Mouse (Mus musculus): ENCODE measurements around the gene Cenpj. TPM values are rescaled to one million over a fixed set of nuclear protein-coding genes. Genes with fewer than 3 reads are reported as not detected.
A peak's percentile ranks its signal among the peaks of the same experiment; 100 is the strongest.

The Cenpj gene
- polyA plus RNA-seq, 1 experiment from 2014 or later, result 23.6 TPM

DNA sequence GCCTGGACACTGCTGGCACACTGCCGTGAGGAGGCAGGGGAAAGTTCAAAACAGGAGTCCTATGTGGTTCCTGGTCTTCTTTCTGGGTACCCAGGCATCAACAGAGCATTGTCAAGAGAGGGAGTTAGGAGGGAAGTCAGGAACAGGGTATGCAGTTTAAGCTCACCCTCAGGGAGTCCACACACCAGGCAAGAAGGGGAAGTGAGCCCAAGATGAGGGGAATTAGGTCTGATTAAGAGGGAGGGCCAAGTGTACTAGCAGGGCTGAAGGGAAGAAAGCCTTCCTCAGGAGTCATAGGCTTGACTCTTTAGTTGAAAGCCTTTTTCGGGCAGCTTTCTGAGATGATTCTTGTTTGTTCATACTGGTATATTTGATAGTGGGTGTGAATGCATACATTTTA is 60.5 kb downstream of the Cenpj start:
- 87% methylated on average over 2 of the region's 2 CpGs for WGBS
- Histone ChIP-seq H3K27me3 (ENCODE audit: poor library complexity, severe bottlenecking) (no peaks in the 10 kb centered on the region), H3K4me1 (no peaks in the 10 kb centered on the region; the same call in 1 of the 2 replicates), H3K4me3 (no peak overlapping the region), H3K27ac (no peak overlapping the region), H3K9me3 (no peaks in the 10 kb centered on the region), H3K36me3 (replicated peaks) (no peaks in the 10 kb centered on the region)
- no peak for DNase-seq (ENCODE audit: extremely low spot score, low spot score)

DNA sequence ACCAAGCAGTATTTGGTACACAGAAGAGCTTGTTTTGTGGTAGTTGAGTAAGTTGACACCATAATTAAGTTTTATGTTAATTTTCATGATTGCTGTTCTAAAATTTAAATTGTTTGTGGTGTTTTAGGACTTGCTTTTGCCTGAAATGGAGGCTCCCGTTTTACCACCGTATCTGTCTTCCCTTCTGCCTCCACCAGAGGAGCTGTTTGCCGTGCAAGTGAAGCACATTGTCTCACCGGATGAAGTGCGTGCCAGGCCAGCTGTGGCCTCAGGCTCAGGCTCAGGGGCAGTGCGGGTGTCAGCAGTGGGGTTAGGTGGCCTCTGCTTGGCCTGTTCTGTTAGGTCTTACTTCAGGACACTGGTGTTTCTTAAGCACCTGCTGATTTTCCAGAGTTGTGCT is 63.1 kb downstream of the Cenpj start:
- Histone ChIP-seq H3K9me3 (no peaks in the 10 kb centered on the region), H3K27ac (no peak overlapping the region), H3K27me3 (ENCODE audit: poor library complexity, severe bottlenecking) (no peaks in the 10 kb centered on the region), H3K4me3 (no peak overlapping the region), H3K36me3 (replicated peaks) (no peaks in the 10 kb centered on the region), H3K4me1 (no peaks in the 10 kb centered on the region; the same call in 1 of the 2 replicates)
- WGBS, result 26% methylated on average over 6 of the region's 6 CpGs
- DNase-seq (ENCODE audit: extremely low spot score, low spot score), result peak; percentile 40

DNA sequence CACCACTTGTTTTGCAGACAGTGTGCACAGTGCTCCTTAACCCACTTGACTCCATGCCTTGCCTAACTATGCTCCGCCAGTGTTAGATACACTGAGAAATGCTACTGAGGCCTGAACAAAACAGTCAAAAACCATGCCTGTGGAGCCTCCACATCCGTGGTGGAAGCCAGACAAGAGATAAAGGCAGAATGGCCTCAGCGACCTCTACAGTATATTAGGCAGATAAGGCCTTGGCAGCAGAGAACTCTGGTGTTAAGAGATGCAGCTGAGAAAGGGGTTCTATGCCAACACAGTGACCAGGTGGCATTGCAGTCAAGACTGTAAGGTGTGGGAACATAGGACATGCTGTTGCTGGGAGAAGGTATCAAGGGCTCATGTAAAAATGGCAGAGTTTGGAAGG is 68.5 kb downstream of the Cenpj start:
- Histone ChIP-seq H3K4me1 (no peaks in the 10 kb centered on the region), H3K27me3 (ENCODE audit: poor library complexity, severe bottlenecking) (no peaks in the 10 kb centered on the region), H3K9me3 (no peaks in the 10 kb centered on the region), H3K27ac (no peak overlapping the region), H3K4me3 (no peak overlapping the region), H3K36me3 (replicated peaks) (no peaks in the 10 kb centered on the region)
- WGBS, result 77% methylated on average over 3 of the region's 3 CpGs
- no peak for DNase-seq (ENCODE audit: extremely low spot score, low spot score)

DNA sequence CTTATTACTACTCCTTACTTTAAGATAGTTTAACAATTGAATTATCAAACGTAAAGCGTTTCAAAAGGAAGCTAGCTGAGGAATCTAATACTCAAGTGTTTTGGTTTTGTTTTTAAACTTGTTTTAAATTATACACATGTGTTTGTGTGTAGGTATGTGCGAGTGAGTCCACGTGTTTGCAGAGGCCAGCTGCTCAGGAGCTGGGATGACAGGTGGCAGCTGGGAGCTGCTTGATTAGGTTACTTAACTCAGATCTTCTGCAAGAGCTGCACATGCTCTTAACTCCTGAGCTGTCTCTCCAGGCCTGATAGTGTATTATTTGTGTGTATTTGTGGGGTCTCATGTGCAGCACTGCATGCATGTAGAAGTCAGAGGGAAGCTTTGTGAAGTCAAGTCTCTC is 72.8 kb downstream of the Cenpj start:
- H3K27ac ChIP-seq, result no peak overlapping the region
- H3K36me3 ChIP-seq (replicated peaks), result no peaks in the 10 kb centered on the region
- 75% methylated on average over 4 of the region's 4 CpGs for WGBS
- H3K4me1 ChIP-seq, result no peaks in the 10 kb centered on the region
- no peak overlapping the region for H3K4me3 ChIP-seq
- H3K9me3 ChIP-seq, result no peaks in the 10 kb centered on the region
- H3K27me3 ChIP-seq (ENCODE audit: poor library complexity, severe bottlenecking), result no peaks in the 10 kb centered on the region
- DNase-seq (ENCODE audit: extremely low spot score, low spot score), result no peak

- no peaks in the 10 kb centered on the region for H3K9me3 ChIP-seq
- H3K27ac ChIP-seq, result no peak overlapping the region
- no peak overlapping the region for H3K4me3 ChIP-seq
- H3K27me3 ChIP-seq (ENCODE audit: poor library complexity, severe bottlenecking), result no peaks in the 10 kb centered on the region
- no peak for DNase-seq (ENCODE audit: extremely low spot score, low spot score)
- H3K36me3 ChIP-seq (replicated peaks), result no peaks in the 10 kb centered on the region
- no peaks in the 10 kb centered on the region for H3K4me1 ChIP-seq
These were observed 85.4 kb downstream of the Cenpj start for GRCm38 (mm10) chr14:56489806-56490205.

Other genes starting within 250 kb of the Cenpj start
- gene Atp12a, start 210.4 kb downstream of the Cenpj start, polyA plus RNA-seq (2016; fragmentation: Nextera tagmentation; extraction: Ambion mirVana), result 0.05 TPM in 1 of 2 replicates, not detected in the other
- 1.8 and 2.1 TPM in 2 replicates for gene Rnf17, start 172.8 kb downstream of the Cenpj start, polyA plus RNA-seq (2016; fragmentation: Nextera tagmentation; extraction: Ambion mirVana)
- gene Parp4, start 194 bp upstream of the Cenpj start, polyA plus RNA-seq (2016; fragmentation: Nextera tagmentation; extraction: Ambion mirVana), result 0.95 and 1.6 TPM in 2 replicates
- gene Mphosph8, start 92.8 kb upstream of the Cenpj start, polyA plus RNA-seq (2016; fragmentation: Nextera tagmentation; extraction: Ambion mirVana), result 44.0 and 50.3 TPM in 2 replicates
- 45.3 and 51.3 TPM in 2 replicates for gene Pspc1, start 202.9 kb upstream of the Cenpj start, polyA plus RNA-seq (2016; fragmentation: Nextera tagmentation; extraction: Ambion mirVana)
- gene Zmym5, start 236.3 kb upstream of the Cenpj start, polyA plus RNA-seq (2016; fragmentation: Nextera tagmentation; extraction: Ambion mirVana), result 23.3 and 23.4 TPM in 2 replicates

Data from forebrain, embryonic 10.5 days (tissue).